Mouse (Mus musculus) stomach, postnatal 0 days (tissue): ENCODE results near the gene Csrp2. TPM values are rescaled to one million over a fixed set of nuclear protein-coding genes. Genes with fewer than 3 reads are reported as not detected.
A peak's percentile ranks its signal among the peaks of the same experiment; 100 is the strongest.

Experiments used
- ATAC-seq: fragments of 200-750 bp; cut with Nextera tagmentation; 2 replicates; pipeline ENCODE4 v1.8.0; 2017; ENCODE audit not compliant: low FRiP score, low TSS enrichment
- DNase-seq: peaks from one replicate; pipeline ENCODE4 v3.0.0-alpha.2; 2016; ENCODE audit warnings: low spot score
- H3K27ac ChIP-seq: fragments of 300-500 bp; sonication (generic); replicated peaks from 2 replicates; pipeline ENCODE4 v1.5.1; 2014; ENCODE audit warnings: mild to moderate bottlenecking, control low read depth
- H3K27me3 ChIP-seq: fragments of 300-500 bp; sonication (generic); 2 replicates; pipeline ENCODE4 v1.6.1; 2014; ENCODE audit warnings: low read length; ENCODE audit not compliant: control insufficient read depth, insufficient read depth
- H3K36me3 ChIP-seq: fragments of 300-500 bp; sonication (generic); 2 replicates; pipeline ENCODE4 v1.6.1; 2014; ENCODE audit warnings: low read length, mixed read lengths; ENCODE audit not compliant: control insufficient read depth, insufficient read depth
- H3K4me1 ChIP-seq: fragments of 300-500 bp; sonication (generic); replicated peaks from 2 replicates; pipeline ENCODE4 v1.6.1; 2014; ENCODE audit warnings: antibody characterized with exemption; ENCODE audit not compliant: control insufficient read depth, insufficient read depth
- H3K4me2 ChIP-seq: fragments of 300-500 bp; sonication (generic); replicated peaks from 2 replicates; pipeline ENCODE4 v1.6.1; 2014; ENCODE audit warnings: low read depth, mild to moderate bottlenecking, control low read depth, moderate library complexity
- H3K4me3 ChIP-seq: fragments of 300-500 bp; sonication (generic); 2 replicates; pipeline ENCODE4 v1.5.1; 2014; ENCODE audit warnings: low read depth, low read length, control low read depth
- H3K9ac ChIP-seq: fragments of 300-500 bp; sonication (generic); 2 replicates; pipeline ENCODE4 v1.6.1; 2014; ENCODE audit warnings: mild to moderate bottlenecking, low read length, control low read depth, mixed read lengths
- H3K9me3 ChIP-seq: fragments of 300-500 bp; sonication (generic); 2 replicates; pipeline ENCODE4 v1.6.1; 2016; ENCODE audit warnings: low read length; ENCODE audit not compliant: control insufficient read depth
- CTCF ChIP-seq: IDR thresholded peaks from 2 replicates; pipeline ENCODE4 v1.5.1; 2016; ENCODE audit warnings: antibody characterized with exemption, low read depth, mild to moderate bottlenecking, moderate library complexity
- EP300 ChIP-seq: optimal IDR thresholded peaks from 2 replicates; pipeline ENCODE3; 2016; ENCODE audit warnings: antibody characterized with exemption
- WGBS: fragments of 180-500 bp; shearing (Covaris S2); extraction: QIAGEN DNeasy Blood & Tissue Kit; methylation state at CpG from one replicate; pipeline ENCODE4 v1.1.7; 2014; 5-methylcytosine and 5-hydroxymethylcytosine counted together
- polyA plus RNA-seq: library from polyadenylated mRNA; unstranded; fragments of >200 nt; fragmentation: Nextera tagmentation; extraction: Ambion mirVana; gene quantifications from 2 replicates; pipeline ENCODE4 v1.2.1, GENCODE M21; 2015

The Csrp2 gene
- polyA plus RNA-seq, 1 experiment from 2014 or later: 191 TPM

GRCm38 (mm10) chr10:110922612-110923011 is 3.0 kb downstream of the Csrp2 start:
- WGBS: 53% methylated on average over 9 of the region's 9 CpGs
- no peak for TF ChIP-seq CTCF

GRCm38 (mm10) chr10:110927491-110927890 is 7.9 kb downstream of the Csrp2 start:
- peaks cover 9% of the 10 kb centered on the region; the same call in 1 of the 2 replicates for H3K4me1 ChIP-seq
- no peaks in the 10 kb centered on the region for H3K9me3 ChIP-seq
- no peak overlapping the region for H3K4me3 ChIP-seq
- H3K4me2 ChIP-seq: peak overlapping the region; percentile 4
- no peaks in the 10 kb centered on the region for H3K27me3 ChIP-seq
- H3K27ac ChIP-seq: peak overlapping the region; percentile 40; the same call in 1 of the 2 replicates
- H3K9ac ChIP-seq: no peak overlapping the region
- peak; percentile 35 for DNase-seq
- H3K36me3 ChIP-seq: no peaks in the 10 kb centered on the region
- TF ChIP-seq CTCF: 0 out of 2 replicates have a peak, but pooled peaks have one; percentile 14
- TF ChIP-seq EP300: no peak
- 10% methylated on average over 11 of the region's 11 CpGs for WGBS
- peak; percentile 75 for ATAC-seq

More at GRCm38 (mm10) chr10:110922612-110923011, 3.0 kb downstream of the Csrp2 start:
- H3K4me3 ChIP-seq: 0 out of 2 replicates have a peak overlapping the region, but pooled peaks have one; percentile 4
- peak overlapping the region; percentile 89 for H3K4me2 ChIP-seq
- H3K4me1 ChIP-seq: peaks cover 9% of the 10 kb centered on the region; the same call in 1 of the 2 replicates
- no peak overlapping the region for H3K27ac ChIP-seq
- ATAC-seq: no peak
- H3K27me3 ChIP-seq: no peaks in the 10 kb centered on the region
- no peak overlapping the region for H3K9ac ChIP-seq
- no peaks in the 10 kb centered on the region for H3K36me3 ChIP-seq
- no peaks in the 10 kb centered on the region for H3K9me3 ChIP-seq
- DNase-seq: no peak

GRCm38 (mm10) chr10:110929756-110930155 is 10.2 kb downstream of the Csrp2 start:
- Histone ChIP-seq H3K9me3 (no peaks in the 10 kb centered on the region), H3K36me3 (no peaks in the 10 kb centered on the region), H3K4me3 (no peak overlapping the region), H3K4me2 (no peak overlapping the region), H3K4me1 (peaks cover 9% of the 10 kb centered on the region; the same call in 1 of the 2 replicates), H3K27ac (no peak overlapping the region), H3K9ac (no peak overlapping the region), H3K27me3 (no peaks in the 10 kb centered on the region)
- 49% methylated on average over 4 of the region's 4 CpGs for WGBS
- TF ChIP-seq EP300: no peak
- TF ChIP-seq CTCF: no peak
- ATAC-seq (no peak), DNase-seq (no peak)

- Histone ChIP-seq H3K4me1 (peaks cover 8% of the 10 kb centered on the region; the same call in 1 of the 2 replicates), H3K27ac (peak overlapping the region; percentile 35), H3K9ac (no peak overlapping the region)
Observed at GRCm38 (mm10) chr10:110931161-110931912, 11.7 kb downstream of the Csrp2 start.

GRCm38 (mm10) chr10:110931913-110932560 is 12.4 kb downstream of the Csrp2 start:
- H3K27me3 ChIP-seq: no peaks in the 10 kb centered on the region
- H3K27ac ChIP-seq: peak overlapping the region; percentile 35
- H3K36me3 ChIP-seq: 0 out of 2 replicates have a peak, but pooled peaks cover 2% of the 10 kb centered on the region
- H3K4me3 ChIP-seq: no peak overlapping the region
- no peak overlapping the region for H3K9ac ChIP-seq
- H3K9me3 ChIP-seq: no peaks in the 10 kb centered on the region
- 57% methylated on average over 20 of the region's 20 CpGs for WGBS
- DNase-seq (no peak), ATAC-seq (no peak)
- H3K4me1 ChIP-seq: 0 out of 2 replicates have a peak, but pooled peaks cover 1% of the 10 kb centered on the region
- H3K4me2 ChIP-seq: peak overlapping the region; percentile 17; the same call in 1 of the 2 replicates
- no peak for TF ChIP-seq EP300
- TF ChIP-seq CTCF: no peak

More at GRCm38 (mm10) chr10:110931161-110931912, 11.7 kb downstream of the Csrp2 start:
- Histone ChIP-seq H3K4me2 (peak overlapping the region; percentile 17; the same call in 1 of the 2 replicates), H3K9me3 (no peaks in the 10 kb centered on the region), H3K27me3 (no peaks in the 10 kb centered on the region), H3K36me3 (0 out of 2 replicates have a peak, but pooled peaks cover 2% of the 10 kb centered on the region), H3K4me3 (no peak overlapping the region)
- 66% methylated on average over 13 of the region's 13 CpGs for WGBS
- ATAC-seq: no peak
- TF ChIP-seq CTCF (no peak), EP300 (no peak)
- DNase-seq: no peak
